Mouse (Mus musculus) adrenal gland, postnatal 36 days (tissue): ENCODE data around the gene Btbd35f7. TPM values are rescaled to one million over a fixed set of nuclear protein-coding genes. Genes with fewer than 3 reads are reported as not detected.
"Not testable (repeated sequence)": the region's sequence is repeated elsewhere in the genome, so short reads cannot be mapped to it uniquely, and the experiment has no call there.

Source experiments
- DNase-seq, 2 experiments: peaks; one replicate each; pipeline ENCODE4 v3.0.0; 2021; ENCODE audit warnings: mixed read lengths in 1 of 2
- long read RNA-seq, 2 experiments: library from polyadenylated mRNA; stranded (forward); transcript quantifications; one replicate each; pipeline ENCODE4 v2.0.0; 2021; ENCODE audit warnings: borderline sequencing depth in 2 of 2
- total RNA-seq, 2 experiments: library from RNA; stranded (reverse); gene quantifications; 2 replicates each; pipeline ENCODE4 v1.2.3; 2021

Gene Btbd35f7
- total RNA-seq, result not detected
- long read RNA-seq, experiment 1, result 0 reads
- long read RNA-seq, experiment 2, result 0 reads

- not testable (repeated sequence) for DNase-seq
Measured at GRCm38 (mm10) chrX:5668767-5669166, at the start of gene Btbd35f7. Btbd35f7 (plus strand) TSS chrX:5669067.

Other genes with a start within 250 kb of the Btbd35f7 start
- gene Mycs, start 199.8 kb upstream of the Btbd35f7 start, total RNA-seq, result not detected